Mouse (Mus musculus) neutrophil, adult 5-6 weeks (primary cell): ENCODE measurements around the gene C530008M17Rik. TPM values are rescaled to one million over a fixed set of nuclear protein-coding genes. Genes with fewer than 3 reads are reported as not detected.

Source experiments
- ATAC-seq: fragments of 151-379, 151-347 bp; 2 replicates; pipeline ENCODE4 v1.8.0; 2017; ENCODE audit warnings: mild to moderate bottlenecking, moderate TSS enrichment; ENCODE audit not compliant: insufficient number of reproducible peaks, poor library complexity, low FRiP score, severe bottlenecking; ENCODE audit errors: extremely low read depth
- total RNA-seq: library from RNA; stranded (forward); fragments of 200-1000 nt; gene quantifications from 2 replicates; pipeline ENCODE4 v1.2.3, GENCODE M21; 2017

The C530008M17Rik gene
- total RNA-seq, 1 experiment from 2014 or later, result 1.0 TPM

DNA sequence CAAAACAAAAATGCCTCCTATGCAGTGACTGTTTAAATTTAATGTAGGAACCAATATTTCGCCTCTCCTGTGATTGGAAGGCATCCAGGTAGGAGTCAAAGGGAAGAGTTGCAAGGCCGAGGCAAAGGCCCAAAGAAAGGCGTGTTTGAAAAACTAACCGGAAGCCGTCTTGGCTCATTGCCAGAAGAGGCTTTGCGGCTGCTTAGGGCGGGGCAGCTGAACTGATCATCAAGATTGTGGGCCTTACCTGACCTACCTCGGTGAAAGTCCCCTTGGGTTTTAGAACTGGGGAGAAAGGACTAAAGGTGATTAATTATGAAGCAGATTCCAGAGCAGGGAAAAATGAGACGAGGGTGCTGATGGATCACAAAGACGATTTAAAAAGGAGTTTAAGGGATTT lies 143.2 kb downstream of the C530008M17Rik start:
- no peak for ATAC-seq

- ATAC-seq, result no peak
These were observed 152.7 kb downstream of the C530008M17Rik start for GRCm38 (mm10) chr5:76809031-76809430.

DNA sequence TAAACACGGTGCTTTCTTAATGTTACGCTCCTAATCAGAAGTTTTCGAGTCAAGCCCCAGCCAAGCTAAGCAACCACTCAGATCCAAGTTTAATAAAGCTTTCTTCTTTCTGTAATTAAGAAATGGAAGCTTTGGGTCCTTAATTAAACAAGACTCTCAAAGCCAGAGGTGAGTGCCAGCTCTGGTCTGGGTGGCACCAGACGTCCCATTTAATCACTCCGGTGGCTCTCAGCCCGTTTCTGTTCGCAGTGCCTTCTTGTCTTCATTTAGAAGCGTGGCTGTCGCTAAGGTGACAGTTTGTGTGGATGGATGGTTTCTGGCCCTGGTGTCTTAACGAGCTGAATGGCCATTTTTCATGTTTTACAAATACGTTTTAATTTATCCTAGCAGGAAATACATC lies 158.7 kb downstream of the C530008M17Rik start:
- no peak for ATAC-seq

- ATAC-seq, result no peak
These were observed 159.6 kb downstream of the C530008M17Rik start for GRCm38 (mm10) chr5:76815786-76816455.

GRCm38 (mm10) chr5:76816748-76817147 lies 160.4 kb downstream of the C530008M17Rik start:
- ATAC-seq, result no peak

DNA sequence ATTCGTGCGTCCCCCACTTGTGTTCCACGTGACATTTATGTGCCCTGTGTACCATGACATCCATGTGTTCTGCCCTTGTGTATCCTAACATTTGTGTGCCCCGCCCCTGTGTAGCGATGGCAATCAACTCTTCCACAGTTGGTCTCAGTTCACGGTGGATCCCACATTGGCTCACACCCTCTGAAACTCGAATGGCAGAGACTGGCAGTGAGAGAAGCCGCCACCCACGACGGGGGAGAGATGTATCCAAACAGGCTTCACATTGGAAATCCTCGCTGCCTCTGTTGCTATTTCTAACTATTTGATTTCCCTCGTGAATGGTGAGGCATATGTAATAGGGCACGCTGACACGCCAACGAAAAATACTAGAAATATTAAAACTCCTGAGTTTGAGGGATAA lies 161.4 kb downstream of the C530008M17Rik start:
- no peak for ATAC-seq

GRCm38 (mm10) chr5:76818807-76819206 lies 162.5 kb downstream of the C530008M17Rik start:
- no peak for ATAC-seq

DNA sequence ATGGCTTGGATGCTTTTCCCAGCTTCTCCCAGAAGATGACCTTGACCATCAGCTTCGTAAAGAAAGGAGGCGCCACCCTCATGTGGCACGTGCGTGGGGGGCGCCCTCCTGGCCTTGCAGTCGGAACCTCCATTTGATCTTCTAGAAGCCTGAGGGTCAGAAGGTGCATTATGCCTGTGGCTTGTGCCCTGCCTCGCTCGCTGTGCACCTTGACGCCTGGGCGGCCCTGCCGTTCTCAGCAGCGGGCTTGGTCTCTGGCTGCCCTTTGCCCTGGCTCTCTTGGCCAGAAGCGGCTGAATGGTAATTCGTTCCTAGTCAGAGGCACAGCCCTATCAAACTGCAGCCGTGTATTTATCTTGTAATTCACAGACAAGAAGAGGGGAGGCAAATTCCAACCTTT lies 165.8 kb downstream of the C530008M17Rik start:
- ATAC-seq, result no peak

DNA sequence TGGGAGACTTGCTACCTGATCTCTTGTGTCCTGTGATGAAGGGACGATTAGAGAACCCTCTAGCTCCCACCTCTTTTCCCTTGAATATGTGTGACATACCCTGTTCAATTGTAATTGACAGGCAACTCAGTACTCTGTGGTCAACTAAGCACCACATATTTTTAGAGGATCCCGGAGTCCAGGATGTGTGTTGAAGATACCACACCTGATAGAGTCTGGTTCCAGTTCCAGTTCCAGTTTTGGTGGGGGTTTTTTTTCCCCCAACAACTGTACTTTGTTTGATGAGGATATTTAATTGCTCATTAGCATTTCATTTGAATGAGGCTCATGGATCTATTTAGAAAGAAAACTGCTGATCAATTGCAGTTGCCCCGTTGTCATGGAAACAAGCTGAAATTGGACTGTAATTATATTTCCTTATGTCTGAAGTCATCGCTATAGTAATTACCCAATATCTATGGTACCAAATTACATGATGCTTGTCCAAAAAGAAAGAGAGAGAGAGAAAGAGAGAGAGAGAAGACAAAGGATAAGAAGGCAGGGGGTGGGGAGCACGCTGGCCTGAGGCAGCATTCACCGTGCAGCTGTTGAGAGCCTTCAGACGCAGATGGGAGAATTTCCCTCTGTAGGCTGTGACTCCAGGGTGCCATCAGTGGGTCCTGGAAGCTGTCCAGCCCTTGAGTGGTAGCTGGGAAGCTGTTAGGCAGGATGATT lies 172.4 kb downstream of the C530008M17Rik start:
- no peak for ATAC-seq

GRCm38 (mm10) chr5:76832529-76833210 lies 176.4 kb downstream of the C530008M17Rik start:
- ATAC-seq, result no peak

GRCm38 (mm10) chr5:76837018-76837417 lies 180.7 kb downstream of the C530008M17Rik start:
- no peak for ATAC-seq

- no peak for ATAC-seq
These were observed 183.5 kb downstream of the C530008M17Rik start for GRCm38 (mm10) chr5:76839786-76840185.

DNA sequence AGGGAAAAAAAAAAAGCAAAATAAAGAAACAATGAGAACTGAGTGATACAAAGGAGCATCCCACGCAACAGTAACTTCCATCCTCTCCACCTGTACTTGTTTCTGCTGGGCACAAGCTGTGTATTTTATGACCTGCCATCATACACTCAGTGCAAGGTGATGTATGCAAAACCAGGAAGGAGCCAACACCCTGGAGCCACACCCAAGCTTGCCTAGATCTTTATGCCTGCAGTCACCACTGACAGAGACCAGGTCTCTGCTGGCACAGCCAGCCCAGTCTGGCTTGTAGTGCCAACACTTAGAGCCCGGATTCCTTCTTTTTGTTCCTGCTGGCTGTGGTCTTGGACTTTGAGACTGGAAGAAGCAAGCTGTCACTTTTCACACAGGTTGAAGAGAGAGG lies 185.5 kb downstream of the C530008M17Rik start:
- ATAC-seq, result no peak

DNA sequence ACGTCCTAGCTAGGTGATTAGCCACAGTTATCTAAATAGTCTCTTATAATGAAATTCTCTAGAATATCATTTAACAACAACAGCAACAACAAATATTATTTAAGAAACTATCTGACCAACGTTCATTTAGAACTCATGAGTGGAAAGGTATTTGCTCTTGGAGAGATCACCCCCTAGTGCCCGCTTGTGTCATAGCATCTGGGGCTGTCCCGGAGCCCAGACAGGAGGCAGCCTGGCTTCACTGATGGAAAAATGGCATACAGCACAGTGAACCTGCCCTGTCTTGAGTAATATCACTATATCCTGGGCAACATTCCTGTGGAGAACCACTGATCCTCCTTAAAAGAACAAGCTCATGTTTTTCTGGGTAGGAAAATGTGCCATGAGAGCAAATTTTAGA lies 187.1 kb downstream of the C530008M17Rik start:
- ATAC-seq, result peak; percentile 49; the same call in 1 of the 2 replicates

- no peak for ATAC-seq
These were observed 187.6 kb downstream of the C530008M17Rik start for GRCm38 (mm10) chr5:76843851-76844419.

DNA sequence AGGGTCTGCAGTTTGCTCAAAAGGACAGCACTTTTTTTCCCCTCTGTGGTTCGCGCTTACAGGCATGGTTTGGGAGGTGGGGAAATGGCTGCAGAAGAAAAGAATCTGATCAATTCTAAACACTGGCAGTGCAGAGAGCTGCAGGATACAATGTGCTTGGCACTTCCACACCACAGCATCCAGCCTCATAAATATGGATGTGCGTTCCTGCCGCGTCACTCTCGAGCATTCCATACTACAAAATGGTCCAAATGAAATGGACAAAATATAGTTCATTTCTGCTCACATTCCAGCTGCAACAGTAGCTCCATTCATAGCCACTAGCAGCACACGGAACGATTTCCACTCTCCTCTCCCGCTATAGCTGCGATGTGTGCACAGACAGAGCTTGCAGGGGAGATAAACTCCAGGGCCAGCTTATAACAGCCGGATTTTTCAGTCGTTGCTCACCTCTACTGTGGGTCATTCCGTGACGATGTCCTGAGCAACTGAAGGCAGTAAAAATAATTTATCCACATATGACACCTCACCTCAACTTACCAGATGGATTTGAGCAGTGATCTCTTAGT lies 188.4 kb downstream of the C530008M17Rik start:
- ATAC-seq, result no peak

GRCm38 (mm10) chr5:76847106-76847505 lies 190.8 kb downstream of the C530008M17Rik start:
- no peak for ATAC-seq

GRCm38 (mm10) chr5:76851316-76851715 lies 195.0 kb downstream of the C530008M17Rik start:
- no peak for ATAC-seq

GRCm38 (mm10) chr5:76853549-76853948 lies 197.2 kb downstream of the C530008M17Rik start:
- ATAC-seq, result peak; percentile 69
